Mouse (Mus musculus): ENCODE results near the gene Slc35f3. TPM values are rescaled to one million over a fixed set of nuclear protein-coding genes. Genes with fewer than 3 reads are reported as not detected.

Gene Slc35f3
- polyA plus RNA-seq, 1 experiment from 2014 or later = 1.4 TPM

GRCm38 (mm10) chr8:126307164-126307563 lies 8.8 kb downstream of the Slc35f3 start:
- H3K36me3 ChIP-seq (ENCODE audit: control insufficient read depth, insufficient read depth, low read length) = no peaks in the 10 kb centered on the region
- H3K4me3 ChIP-seq (ENCODE audit: low read depth, low read length) = no peak overlapping the region
- H3K9me3 ChIP-seq (ENCODE audit: control insufficient read depth, low read depth, low read length) = no peaks in the 10 kb centered on the region
- no peaks in the 10 kb centered on the region for H3K4me1 ChIP-seq (ENCODE audit: control insufficient read depth, insufficient read depth, low read length)
- H3K27me3 ChIP-seq (ENCODE audit: control insufficient read depth, insufficient read depth, low read length) = no peaks in the 10 kb centered on the region
- H3K9ac ChIP-seq (replicated peaks; ENCODE audit: low read depth, low read length) = no peak overlapping the region
- 73% methylated on average over 9 of the region's 9 CpGs for WGBS
- ATAC-seq (ENCODE audit: insufficient number of reproducible peaks, insufficient read depth, low FRiP score, low read depth) = no peak
- no peak overlapping the region for H3K4me2 ChIP-seq (replicated peaks; ENCODE audit: low read depth, low read length)
- H3K27ac ChIP-seq (ENCODE audit: low read length) = no peak overlapping the region

GRCm38 (mm10) chr8:126309015-126309414 lies 10.7 kb downstream of the Slc35f3 start:
- H3K27me3 ChIP-seq (ENCODE audit: control insufficient read depth, insufficient read depth, low read length) = no peaks in the 10 kb centered on the region
- H3K9me3 ChIP-seq (ENCODE audit: control insufficient read depth, low read depth, low read length) = no peaks in the 10 kb centered on the region
- no peak overlapping the region for H3K27ac ChIP-seq (ENCODE audit: low read length)
- H3K4me3 ChIP-seq (ENCODE audit: low read depth, low read length) = no peak overlapping the region
- WGBS = 15% methylated on average over 1 of the region's 1 CpGs
- no peak overlapping the region for H3K9ac ChIP-seq (replicated peaks; ENCODE audit: low read depth, low read length)
- no peaks in the 10 kb centered on the region for H3K4me1 ChIP-seq (ENCODE audit: control insufficient read depth, insufficient read depth, low read length)
- H3K36me3 ChIP-seq (ENCODE audit: control insufficient read depth, insufficient read depth, low read length) = no peaks in the 10 kb centered on the region
- no peak overlapping the region for H3K4me2 ChIP-seq (replicated peaks; ENCODE audit: low read depth, low read length)
- no peak for ATAC-seq (ENCODE audit: insufficient number of reproducible peaks, insufficient read depth, low FRiP score, low read depth)

- WGBS = 56% methylated on average over 2 of the region's 2 CpGs
- Histone ChIP-seq H3K36me3 (ENCODE audit: control insufficient read depth, insufficient read depth, low read length) (no peaks in the 10 kb centered on the region), H3K27ac (ENCODE audit: low read length) (no peak overlapping the region), H3K4me1 (ENCODE audit: control insufficient read depth, insufficient read depth, low read length) (no peaks in the 10 kb centered on the region), H3K9me3 (ENCODE audit: control insufficient read depth, low read depth, low read length) (peaks cover 6% of the 10 kb centered on the region; the same call in 1 of the 2 replicates), H3K27me3 (ENCODE audit: control insufficient read depth, insufficient read depth, low read length) (no peaks in the 10 kb centered on the region), H3K4me3 (ENCODE audit: low read depth, low read length) (no peak overlapping the region), H3K9ac (replicated peaks; ENCODE audit: low read depth, low read length) (no peak overlapping the region), H3K4me2 (replicated peaks; ENCODE audit: low read depth, low read length) (no peak overlapping the region)
- ATAC-seq (ENCODE audit: insufficient number of reproducible peaks, insufficient read depth, low FRiP score, low read depth) = no peak
Observed at GRCm38 (mm10) chr8:126324931-126325330, 26.6 kb downstream of the Slc35f3 start.

- no peak for ATAC-seq (ENCODE audit: insufficient number of reproducible peaks, insufficient read depth, low FRiP score, low read depth)
- WGBS = 73% methylated on average over 1 of the region's 1 CpGs
Observed at GRCm38 (mm10) chr8:126326136-126326535, 27.8 kb downstream of the Slc35f3 start.

GRCm38 (mm10) chr8:126326731-126327130 lies 28.4 kb downstream of the Slc35f3 start:
- 0 out of 2 replicates have a peak, but pooled peaks have one; percentile 28 for ATAC-seq (ENCODE audit: insufficient number of reproducible peaks, insufficient read depth, low FRiP score, low read depth)
- Histone ChIP-seq H3K27me3 (ENCODE audit: control insufficient read depth, insufficient read depth, low read length) (no peaks in the 10 kb centered on the region), H3K4me3 (ENCODE audit: low read depth, low read length) (no peak overlapping the region), H3K4me2 (replicated peaks; ENCODE audit: low read depth, low read length) (no peak overlapping the region), H3K4me1 (ENCODE audit: control insufficient read depth, insufficient read depth, low read length) (no peaks in the 10 kb centered on the region), H3K9me3 (ENCODE audit: control insufficient read depth, low read depth, low read length) (peaks cover 6% of the 10 kb centered on the region; the same call in 1 of the 2 replicates), H3K36me3 (ENCODE audit: control insufficient read depth, insufficient read depth, low read length) (no peaks in the 10 kb centered on the region), H3K9ac (replicated peaks; ENCODE audit: low read depth, low read length) (no peak overlapping the region), H3K27ac (ENCODE audit: low read length) (no peak overlapping the region)
- WGBS = 64% methylated on average over 8 of the region's 8 CpGs

More at GRCm38 (mm10) chr8:126326136-126326535, 27.8 kb downstream of the Slc35f3 start:
- Histone ChIP-seq H3K9ac (replicated peaks; ENCODE audit: low read depth, low read length) (no peak overlapping the region), H3K4me1 (ENCODE audit: control insufficient read depth, insufficient read depth, low read length) (no peaks in the 10 kb centered on the region), H3K36me3 (ENCODE audit: control insufficient read depth, insufficient read depth, low read length) (no peaks in the 10 kb centered on the region), H3K9me3 (ENCODE audit: control insufficient read depth, low read depth, low read length) (peaks cover 6% of the 10 kb centered on the region; the same call in 1 of the 2 replicates), H3K27ac (ENCODE audit: low read length) (no peak overlapping the region), H3K27me3 (ENCODE audit: control insufficient read depth, insufficient read depth, low read length) (no peaks in the 10 kb centered on the region), H3K4me3 (ENCODE audit: low read depth, low read length) (no peak overlapping the region), H3K4me2 (replicated peaks; ENCODE audit: low read depth, low read length) (no peak overlapping the region)

GRCm38 (mm10) chr8:126327786-126328185 lies 29.4 kb downstream of the Slc35f3 start:
- Histone ChIP-seq H3K27ac (ENCODE audit: low read length) (no peak overlapping the region), H3K36me3 (ENCODE audit: control insufficient read depth, insufficient read depth, low read length) (no peaks in the 10 kb centered on the region), H3K4me3 (ENCODE audit: low read depth, low read length) (no peak overlapping the region), H3K9ac (replicated peaks; ENCODE audit: low read depth, low read length) (no peak overlapping the region), H3K9me3 (ENCODE audit: control insufficient read depth, low read depth, low read length) (peaks cover 6% of the 10 kb centered on the region; the same call in 1 of the 2 replicates), H3K4me2 (replicated peaks; ENCODE audit: low read depth, low read length) (no peak overlapping the region), H3K27me3 (ENCODE audit: control insufficient read depth, insufficient read depth, low read length) (no peaks in the 10 kb centered on the region), H3K4me1 (ENCODE audit: control insufficient read depth, insufficient read depth, low read length) (no peaks in the 10 kb centered on the region)
- 46% methylated on average over 5 of the region's 5 CpGs for WGBS
- no peak for ATAC-seq (ENCODE audit: insufficient number of reproducible peaks, insufficient read depth, low FRiP score, low read depth)

GRCm38 (mm10) chr8:126338864-126339263 lies 40.5 kb downstream of the Slc35f3 start:
- H3K27me3 ChIP-seq (ENCODE audit: control insufficient read depth, insufficient read depth, low read length) = no peaks in the 10 kb centered on the region
- H3K4me2 ChIP-seq (replicated peaks; ENCODE audit: low read depth, low read length) = no peak overlapping the region
- no peak for ATAC-seq (ENCODE audit: insufficient number of reproducible peaks, insufficient read depth, low FRiP score, low read depth)
- H3K36me3 ChIP-seq (ENCODE audit: control insufficient read depth, insufficient read depth, low read length) = no peaks in the 10 kb centered on the region
- H3K27ac ChIP-seq (ENCODE audit: low read length) = no peak overlapping the region
- no peak overlapping the region for H3K9ac ChIP-seq (replicated peaks; ENCODE audit: low read depth, low read length)
- 78% methylated on average over 3 of the region's 3 CpGs for WGBS
- H3K4me1 ChIP-seq (ENCODE audit: control insufficient read depth, insufficient read depth, low read length) = no peaks in the 10 kb centered on the region
- H3K9me3 ChIP-seq (ENCODE audit: control insufficient read depth, low read depth, low read length) = no peaks in the 10 kb centered on the region
- H3K4me3 ChIP-seq (ENCODE audit: low read depth, low read length) = no peak overlapping the region

GRCm38 (mm10) chr8:126339357-126339756 lies 41.0 kb downstream of the Slc35f3 start:
- no peak for ATAC-seq (ENCODE audit: insufficient number of reproducible peaks, insufficient read depth, low FRiP score, low read depth)
- 91% methylated on average over 3 of the region's 3 CpGs for WGBS
- Histone ChIP-seq H3K4me2 (replicated peaks; ENCODE audit: low read depth, low read length) (no peak overlapping the region), H3K27me3 (ENCODE audit: control insufficient read depth, insufficient read depth, low read length) (no peaks in the 10 kb centered on the region), H3K27ac (ENCODE audit: low read length) (no peak overlapping the region), H3K36me3 (ENCODE audit: control insufficient read depth, insufficient read depth, low read length) (no peaks in the 10 kb centered on the region), H3K4me1 (ENCODE audit: control insufficient read depth, insufficient read depth, low read length) (no peaks in the 10 kb centered on the region), H3K9ac (replicated peaks; ENCODE audit: low read depth, low read length) (no peak overlapping the region), H3K4me3 (ENCODE audit: low read depth, low read length) (no peak overlapping the region), H3K9me3 (ENCODE audit: control insufficient read depth, low read depth, low read length) (no peaks in the 10 kb centered on the region)

GRCm38 (mm10) chr8:126341200-126341599 lies 42.8 kb downstream of the Slc35f3 start:
- H3K4me1 ChIP-seq (ENCODE audit: control insufficient read depth, insufficient read depth, low read length) = no peaks in the 10 kb centered on the region
- no peak for ATAC-seq (ENCODE audit: insufficient number of reproducible peaks, insufficient read depth, low FRiP score, low read depth)
- no peak overlapping the region for H3K9ac ChIP-seq (replicated peaks; ENCODE audit: low read depth, low read length)
- WGBS = 34% methylated on average over 1 of the region's 1 CpGs
- no peak overlapping the region for H3K4me2 ChIP-seq (replicated peaks; ENCODE audit: low read depth, low read length)
- no peaks in the 10 kb centered on the region for H3K9me3 ChIP-seq (ENCODE audit: control insufficient read depth, low read depth, low read length)
- no peaks in the 10 kb centered on the region for H3K36me3 ChIP-seq (ENCODE audit: control insufficient read depth, insufficient read depth, low read length)
- no peak overlapping the region for H3K4me3 ChIP-seq (ENCODE audit: low read depth, low read length)
- H3K27me3 ChIP-seq (ENCODE audit: control insufficient read depth, insufficient read depth, low read length) = no peaks in the 10 kb centered on the region
- no peak overlapping the region for H3K27ac ChIP-seq (ENCODE audit: low read length)

Data from stomach, embryonic 14.5 days (tissue).